Mouse (Mus musculus) layer of hippocampus, postnatal 10 days (tissue): ENCODE data around the gene Cabp4. TPM values are rescaled to one million over a fixed set of nuclear protein-coding genes. Genes with fewer than 3 reads are reported as not detected.

Experiments used
- total RNA-seq, 2 experiments: library from RNA; stranded (reverse); gene quantifications; 2 replicates each; pipeline ENCODE4 v1.2.3; 2021

Cabp4 gene
- total RNA-seq, 2 experiments from 2014 or later, result 0.30 TPM; not detected in 1

Other genes starting within 250 kb of the Cabp4 start
- 10 to 100 TPM; 19.1 to 26.0 TPM for gene Tcirg1, start 236.9 kb downstream of the Cabp4 start, total RNA-seq
- 100 to 1,000 TPM; 134 to 139 TPM for gene Ndufs8, start 231.3 kb downstream of the Cabp4 start, total RNA-seq
- gene Aldh3b1, start 214.2 kb downstream of the Cabp4 start, total RNA-seq, result 1 to 10 TPM; 1.3 to 1.7 TPM
- 10 to 100 TPM; 13.9 to 20.7 TPM for gene Unc93b1, start 208.8 kb downstream of the Cabp4 start, total RNA-seq
- not detected for gene Aldh3b3, start 185.4 kb downstream of the Cabp4 start, total RNA-seq
- 1 to 10 TPM; 1.3 to 1.4 TPM for gene Aldh3b2, start 171.7 kb downstream of the Cabp4 start, total RNA-seq
- gene Acy3, start 157.5 kb downstream of the Cabp4 start, total RNA-seq, result 1 to 10 TPM; 1.9 to 2.2 TPM
- gene Tbx10, start 151.3 kb downstream of the Cabp4 start, total RNA-seq, result not detected
- 1 to 10 TPM; 9.0 to 9.4 TPM for gene Nudt8, start 143.5 kb downstream of the Cabp4 start, total RNA-seq
- gene Gm49405, start 143.4 kb downstream of the Cabp4 start, total RNA-seq, result 1 to 10 TPM; 1.7 TPM
- 1 to 10 TPM; 2.9 to 3.3 TPM for gene Doc2g, start 140.7 kb downstream of the Cabp4 start, total RNA-seq
- gene Ndufv1, start 131.2 kb downstream of the Cabp4 start, total RNA-seq, result 100 to 1,000 TPM; 197 to 207 TPM
- 100 to 1,000 TPM; 263 to 285 TPM for gene Gstp1, start 106.0 kb downstream of the Cabp4 start, total RNA-seq
- 10 to 100 TPM; 18.5 to 23.6 TPM for gene Gstp2, start 98.0 kb downstream of the Cabp4 start, total RNA-seq
- not detected for gene Gstp3, start 84.5 kb downstream of the Cabp4 start, total RNA-seq
- gene Cabp2, start 62.5 kb downstream of the Cabp4 start, total RNA-seq, result not detected
- gene Cdk2ap2, start 46.9 kb downstream of the Cabp4 start, total RNA-seq, result 10 to 100 TPM; 21.5 to 23.6 TPM
- 100 to 1,000 TPM; 178 to 201 TPM for gene Pitpnm1, start 44.0 kb downstream of the Cabp4 start, total RNA-seq
- gene Aip, start 18.2 kb downstream of the Cabp4 start, total RNA-seq, result 10 to 100 TPM; 74.6 to 76.5 TPM
- not detected for gene Gpr152, start 4.2 kb downstream of the Cabp4 start, total RNA-seq
- gene Coro1b, start 4.6 kb upstream of the Cabp4 start, total RNA-seq, result 10 to 100 TPM; 82.0 to 88.5 TPM
- 1 to 10 TPM; 1.3 to 2.5 TPM for gene Ptprcap, start 9.6 kb upstream of the Cabp4 start, total RNA-seq
- 10 to 100 TPM; 31.6 to 39.9 TPM for gene Rps6kb2, start 19.3 kb upstream of the Cabp4 start, total RNA-seq
- 1 to 10 TPM; 3.0 to 3.6 TPM for gene Carns1, start 31.4 kb upstream of the Cabp4 start, total RNA-seq
- gene Tbc1d10c, start 47.3 kb upstream of the Cabp4 start, total RNA-seq, result 1 to 10 TPM; 1.6 to 2.1 TPM
- 100 to 1,000 TPM; 295 to 307 TPM for gene Ppp1ca, start 48.0 kb upstream of the Cabp4 start, total RNA-seq
- gene Rad9a, start 57.6 kb upstream of the Cabp4 start, total RNA-seq, result 1 to 10 TPM; 8.0 to 8.9 TPM
- gene Clcf1, start 70.2 kb upstream of the Cabp4 start, total RNA-seq, result under 1 TPM; 0.36 to 0.75 TPM
- not detected for gene AC109138.7, start 70.3 kb upstream of the Cabp4 start, total RNA-seq
- 10 to 100 TPM; 14.4 to 15.8 TPM for gene Pold4, start 87.9 kb upstream of the Cabp4 start, total RNA-seq
- 10 to 100 TPM; 49.0 to 66.1 TPM for gene Ssh3, start 125.1 kb upstream of the Cabp4 start, total RNA-seq
- gene Ankrd13d, start 139.1 kb upstream of the Cabp4 start, total RNA-seq, result 10 to 100 TPM; 76.3 to 89.4 TPM
- gene Grk2, start 162.2 kb upstream of the Cabp4 start, total RNA-seq, result 100 to 1,000 TPM; 141 to 147 TPM